Mouse (Mus musculus) thymus, postnatal 0 days (tissue): ENCODE data around the gene Col4a3. TPM values are rescaled to one million over a fixed set of nuclear protein-coding genes. Genes with fewer than 3 reads are reported as not detected.

Source experiments
- DNase-seq: peaks from one replicate; pipeline ENCODE4 v3.0.0-alpha.2; 2015; ENCODE audit warnings: low spot score
- polyA plus RNA-seq: library from polyadenylated mRNA; unstranded; fragments of >200 nt; fragmentation: Nextera tagmentation; extraction: Ambion mirVana; gene quantifications from 2 replicates; pipeline ENCODE4 v1.2.1, GENCODE M21; 2015

The Col4a3 gene
- polyA plus RNA-seq, 1 experiment from 2014 or later = 0.09 TPM

- DNase-seq = no peak
Observed at GRCm38 (mm10) chr1:82663522-82663921, 76.8 kb downstream of the Col4a3 start.

GRCm38 (mm10) chr1:82686328-82686727 lies 99.6 kb downstream of the Col4a3 start:
- DNase-seq = no peak

- DNase-seq = no peak
Observed at GRCm38 (mm10) chr1:82686866-82687265, 100.1 kb downstream of the Col4a3 start.

GRCm38 (mm10) chr1:82687931-82688330 lies 101.2 kb downstream of the Col4a3 start:
- no peak for DNase-seq

- no peak for DNase-seq
Observed at GRCm38 (mm10) chr1:82695915-82696314, 109.2 kb downstream of the Col4a3 start.

- no peak for DNase-seq
Observed at GRCm38 (mm10) chr1:82717816-82718512, 131.2 kb downstream of the Col4a3 start.

- DNase-seq = peak; percentile 95
Observed at GRCm38 (mm10) chr1:82724339-82725025, 137.8 kb downstream of the Col4a3 start, which contains the start of gene Mff. Gene Mff, plus strand, starts transcription at chr1:82724890.

GRCm38 (mm10) chr1:82725026-82725874 lies 138.5 kb downstream of the Col4a3 start:
- DNase-seq = no peak

- no peak for DNase-seq
Observed at GRCm38 (mm10) chr1:82725875-82726185, 139.1 kb downstream of the Col4a3 start.

GRCm38 (mm10) chr1:82726482-82726881 lies 139.8 kb downstream of the Col4a3 start:
- no peak for DNase-seq

- no peak for DNase-seq
Observed at GRCm38 (mm10) chr1:82733357-82733756, 146.6 kb downstream of the Col4a3 start.

GRCm38 (mm10) chr1:82738066-82738465 lies 151.3 kb downstream of the Col4a3 start:
- DNase-seq = no peak

GRCm38 (mm10) chr1:82741539-82741938 lies 154.8 kb downstream of the Col4a3 start:
- DNase-seq = no peak

GRCm38 (mm10) chr1:82743962-82744361 lies 157.2 kb downstream of the Col4a3 start:
- DNase-seq = no peak

- no peak for DNase-seq
Observed at GRCm38 (mm10) chr1:82746408-82746807, 159.7 kb downstream of the Col4a3 start.

GRCm38 (mm10) chr1:82747714-82748452 lies 161.2 kb downstream of the Col4a3 start:
- no peak for DNase-seq

- peak; percentile 14 for DNase-seq
Observed at GRCm38 (mm10) chr1:82759520-82759919, 172.8 kb downstream of the Col4a3 start.

GRCm38 (mm10) chr1:82761454-82762169 lies 174.9 kb downstream of the Col4a3 start:
- DNase-seq = no peak

- no peak for DNase-seq
Observed at GRCm38 (mm10) chr1:82762274-82762673, 175.6 kb downstream of the Col4a3 start.

GRCm38 (mm10) chr1:82766227-82766626 lies 179.5 kb downstream of the Col4a3 start:
- DNase-seq = no peak

- DNase-seq = no peak
Observed at GRCm38 (mm10) chr1:82766641-82767040, 179.9 kb downstream of the Col4a3 start.
